Mouse (Mus musculus) liver, embryonic 14.5 days (tissue): ENCODE data around the gene Fgfr2.

Experiments used
- CTCF ChIP-seq: IDR thresholded peaks from 2 replicates; pipeline ENCODE4 v1.5.1; 2016; ENCODE audit warnings: antibody characterized with exemption, low read depth, control low read depth
- EP300 ChIP-seq: IDR thresholded peaks from 2 replicates; pipeline ENCODE4 v1.6.1; 2016; ENCODE audit warnings: antibody characterized with exemption, low read depth

GRCm38 (mm10) chr7:130715467-130715866 lies 2407.7 kb downstream of the Fgfr2 start:
- TF ChIP-seq CTCF, result no peak
- no peak for TF ChIP-seq EP300
